Mouse (Mus musculus) heart, postnatal 0 days (tissue): ENCODE results near the gene Decr2.

Source experiments
- CTCF ChIP-seq: IDR thresholded peaks from 2 replicates; pipeline ENCODE4 v1.5.1; 2016; ENCODE audit warnings: antibody characterized with exemption, control low read depth, low read depth
- EP300 ChIP-seq: IDR thresholded peaks from 2 replicates; pipeline ENCODE4 v1.6.1; 2016; ENCODE audit warnings: antibody characterized with exemption, low read depth

GRCm38 (mm10) chr17:26138901-26139381 lies 48.8 kb upstream of the Decr2 start:
- TF ChIP-seq CTCF (no peak), EP300 (no peak)
